Mouse (Mus musculus): ENCODE data around the gene Llph.

The Llph gene

DNA sequence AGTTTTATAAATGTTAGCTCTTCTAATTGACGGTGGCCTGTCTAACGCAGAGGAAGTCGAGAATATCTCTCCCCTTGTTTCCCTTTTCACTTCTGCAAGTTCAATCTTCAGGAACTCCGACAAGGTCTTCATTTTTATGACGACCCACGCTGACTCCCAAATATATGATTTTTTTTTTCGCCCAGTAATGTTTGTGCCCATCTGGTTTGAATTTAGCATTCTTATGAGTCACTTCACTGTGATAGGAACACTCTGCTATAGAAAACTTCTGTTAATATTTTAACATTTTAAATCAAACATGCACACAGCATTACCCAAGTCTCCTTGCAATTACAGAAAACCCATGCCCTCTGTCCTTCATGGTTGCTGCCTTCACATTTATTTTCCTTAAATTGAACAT, 46.5 kb downstream of the Llph start:
- no peak for DNase-seq (ENCODE audit: low spot score in 2 of 2)

DNA sequence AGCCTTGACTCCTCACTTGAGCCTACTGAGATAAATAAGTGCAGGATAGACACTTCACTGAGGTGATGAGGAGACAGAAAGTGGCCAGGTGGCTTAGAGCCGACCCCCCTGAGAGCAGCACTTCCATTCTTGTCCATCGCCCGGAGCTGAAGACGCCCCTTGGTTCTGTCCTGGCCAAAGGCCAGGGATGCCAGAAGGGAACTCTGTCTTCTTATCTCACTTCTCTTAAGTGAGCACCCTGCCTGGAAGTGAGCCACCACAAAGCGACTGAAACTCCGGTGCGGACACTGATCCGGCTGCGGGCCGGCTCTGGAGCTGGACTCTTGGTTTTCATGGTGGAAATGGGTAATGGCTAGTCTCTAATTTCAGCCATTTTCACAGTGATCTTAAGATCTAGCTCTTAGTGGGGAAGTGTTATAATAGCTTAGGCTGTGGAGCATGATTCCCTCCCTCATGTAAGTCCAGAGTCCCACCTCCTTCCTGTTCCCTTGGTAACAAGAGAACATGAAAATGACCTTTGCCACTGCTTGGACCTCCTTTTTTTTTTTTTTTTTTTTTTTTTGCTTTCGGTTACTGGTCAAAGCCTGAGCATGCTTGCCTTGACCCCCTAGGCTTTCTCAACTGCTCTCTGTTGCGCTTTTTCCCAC, 52.7 kb downstream of the Llph start:
- DNase-seq (ENCODE audit: low spot score in 2 of 2) = no peak

DNA sequence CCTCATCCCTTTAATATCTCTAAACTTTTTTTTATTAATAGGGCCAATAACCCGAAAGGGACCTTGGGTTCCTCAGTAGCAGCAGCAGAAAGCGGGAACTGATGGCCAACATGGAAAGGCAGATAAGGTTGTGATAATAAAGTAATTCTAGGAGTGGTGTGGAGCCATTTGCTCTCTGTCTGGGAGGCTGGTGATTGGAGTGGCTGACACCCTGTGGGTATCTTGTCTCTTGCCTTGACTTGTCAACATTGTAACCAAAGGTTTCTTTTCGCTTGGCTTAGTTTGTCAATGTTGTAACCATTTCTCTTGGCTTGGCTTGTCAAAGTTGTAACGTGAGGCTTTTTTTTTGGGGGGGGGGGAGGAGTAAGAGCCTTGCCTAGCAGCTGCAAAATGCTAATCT, 53.5 kb downstream of the Llph start:
- no peak for DNase-seq (ENCODE audit: low spot score in 2 of 2)

DNA sequence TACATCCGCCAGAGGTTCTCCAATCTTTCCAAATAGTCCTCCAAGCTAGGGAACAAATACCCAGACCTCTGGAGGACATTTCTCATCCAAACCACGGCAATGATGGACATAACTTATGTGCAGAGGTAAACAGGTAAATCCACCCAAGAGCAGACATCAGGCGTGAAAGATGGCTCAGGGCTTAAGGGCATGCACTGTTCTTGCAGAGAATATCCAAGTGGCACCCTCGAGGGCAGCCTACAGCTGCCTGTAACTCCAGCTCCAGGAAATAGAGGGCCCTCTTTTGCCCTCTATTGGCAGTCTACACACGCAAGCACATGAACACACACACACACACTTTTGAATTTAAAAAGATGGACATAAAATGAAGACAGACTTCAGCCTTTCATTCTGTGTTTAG, 54.8 kb downstream of the Llph start:
- no peak for DNase-seq (ENCODE audit: low spot score in 2 of 2)

All from natural killer cell, adult 2 months (primary cell).